In the genomic region with DNA sequence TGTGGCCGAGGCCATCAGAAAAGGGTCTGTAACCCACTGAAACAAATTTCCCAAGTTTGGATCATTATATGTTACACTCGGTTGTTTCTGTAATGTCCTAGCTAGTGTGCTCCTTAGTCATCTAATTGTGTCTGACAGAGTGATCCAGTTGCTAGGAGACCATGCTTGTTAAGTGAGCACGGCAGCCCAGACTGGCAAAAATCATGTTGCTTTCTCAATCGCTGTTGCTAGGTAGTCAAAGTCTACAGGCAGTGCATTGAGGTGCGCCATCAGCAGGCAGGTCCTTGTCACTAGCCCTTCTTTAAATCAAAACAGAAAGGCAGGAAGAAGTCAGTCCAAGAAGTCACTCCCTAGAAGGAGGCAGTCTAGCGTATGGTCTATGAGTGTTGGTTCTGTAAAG, we compare ENCODE assay signal across 14 mouse cellular contexts. TPM values are rescaled to one million over a fixed set of nuclear protein-coding genes. Genes with fewer than 3 reads are reported as not detected.
DNase-seq lines count a peak whose midpoint lies in the region; ATAC-seq and TF ChIP-seq lines count a peak whose summit lies in the region.
"Had no signal": no experiment of that assay in that cellular context is flagged by ENCODE, and none has a peak within 500 bp of the region (broad histone marks: within the 10 kb centered on the region; RNA-seq: fewer than 3 reads in every experiment).

No protein-coding gene starts in this region.

- peak; percentile 91 for ATAC-seq in forebrain, postnatal 0 days
- no peak for ATAC-seq in forebrain, embryonic 12.5 days (ENCODE audit: low FRiP score)
- ATAC-seq in hindbrain, postnatal 0 days: peak; percentile 83
- ATAC-seq: liver, embryonic 12.5 days had no signal

- no peak overlapping the region for H3K4me3 ChIP-seq in forebrain, postnatal 0 days (ENCODE audit: low read depth, low read length)
- H3K4me3 ChIP-seq in forebrain, embryonic 12.5 days (replicated peaks): no peak overlapping the region
- H3K4me3 ChIP-seq in hindbrain, postnatal 0 days (ENCODE audit: low read length): no peak overlapping the region
- H3K4me3 ChIP-seq: liver, embryonic 12.5 days had no signal

- DNase-seq in forebrain, postnatal 0 days: peak; percentile 71
- peak; percentile 43 for DNase-seq in right cerebral cortex, adult 18-20 months
- DNase-seq in right cerebral cortex, postnatal 25 days: no peak
- peak; percentile 72 for DNase-seq in hindbrain, postnatal 0 days (ENCODE audit: low spot score)
- DNase-seq in retina, postnatal 1 day: peak; percentile 70
- no peak for DNase-seq in cerebellum, adult 8-10 months
- DNase-seq in cerebellum, postnatal 4 days (ENCODE audit: low spot score in 2 of 2): no peak
- DNase-seq: cerebellum, postnatal 14 days; heart, postnatal 36 days; lung, postnatal 10 days; thymus, postnatal 36 days had no signal

- no peak overlapping the region for H3K27ac ChIP-seq in forebrain, postnatal 0 days (ENCODE audit: low read depth, low read length)
- H3K27ac ChIP-seq in forebrain, embryonic 12.5 days: no peak overlapping the region
- H3K27ac ChIP-seq in hindbrain, postnatal 0 days: no peak overlapping the region
- H3K27ac ChIP-seq: liver, embryonic 12.5 days had no signal

- H3K4me2 ChIP-seq in forebrain, postnatal 0 days (ENCODE audit: low read depth): no peak overlapping the region
- H3K4me2 ChIP-seq in forebrain, embryonic 12.5 days: no peak overlapping the region
- H3K4me2 ChIP-seq in hindbrain, postnatal 0 days (ENCODE audit: low read depth, low read length): no peak overlapping the region
- H3K4me2 ChIP-seq: liver, embryonic 12.5 days had no signal

- H3K36me3 ChIP-seq in forebrain, postnatal 0 days (ENCODE audit: insufficient read depth): peaks cover 27% of the 10 kb centered on the region
- peaks cover 11% of the 10 kb centered on the region; the same call in 1 of the 2 replicates for H3K36me3 ChIP-seq in forebrain, embryonic 12.5 days (replicated peaks)
- H3K36me3 ChIP-seq in hindbrain, postnatal 0 days (ENCODE audit: insufficient read depth, low read length): no peaks in the 10 kb centered on the region
- H3K36me3 ChIP-seq: liver, embryonic 12.5 days had no signal

- no peaks in the 10 kb centered on the region for H3K4me1 ChIP-seq in forebrain, postnatal 0 days (ENCODE audit: insufficient read depth)
- H3K4me1 ChIP-seq in forebrain, embryonic 12.5 days: peaks cover 5% of the 10 kb centered on the region; the same call in 1 of the 2 replicates
- no peaks in the 10 kb centered on the region for H3K4me1 ChIP-seq in hindbrain, postnatal 0 days (ENCODE audit: insufficient read depth, low read length)
- H3K4me1 ChIP-seq: liver, embryonic 12.5 days had no signal

- H3K9ac ChIP-seq in forebrain, postnatal 0 days: no peak overlapping the region
- H3K9ac ChIP-seq in forebrain, embryonic 12.5 days: no peak overlapping the region
- no peak overlapping the region for H3K9ac ChIP-seq in hindbrain, postnatal 0 days (replicated peaks; ENCODE audit: low read length)
- H3K9ac ChIP-seq: liver, embryonic 12.5 days had no signal

- no peaks in the 10 kb centered on the region for H3K27me3 ChIP-seq in forebrain, postnatal 0 days (ENCODE audit: insufficient read depth, low read length)
- H3K27me3 ChIP-seq in forebrain, embryonic 12.5 days: no peaks in the 10 kb centered on the region
- H3K27me3 ChIP-seq in hindbrain, postnatal 0 days (ENCODE audit: insufficient read depth, low read length): no peaks in the 10 kb centered on the region
- H3K27me3 ChIP-seq: liver, embryonic 12.5 days had no signal

- TF ChIP-seq CTCF in forebrain, postnatal 0 days (IDR thresholded peaks at IDR 0.05; ENCODE audit: low read depth): peak; percentile 25; the same call in 1 of the 2 replicates
- no peak for TF ChIP-seq CTCF in hindbrain, postnatal 0 days (IDR thresholded peaks at IDR 0.05; ENCODE audit: low read depth)

- WGBS in forebrain, postnatal 0 days: 38% methylated on average over 6 of the region's 6 CpGs
- 67% methylated on average over 6 of the region's 6 CpGs for WGBS in forebrain, embryonic 12.5 days
- 28% methylated on average over 6 of the region's 6 CpGs for WGBS in hindbrain, postnatal 0 days

- no peaks in the 10 kb centered on the region for H3K9me3 ChIP-seq in forebrain, postnatal 0 days (ENCODE audit: low read length)
- no peaks in the 10 kb centered on the region for H3K9me3 ChIP-seq in forebrain, embryonic 12.5 days
- H3K9me3 ChIP-seq in hindbrain, postnatal 0 days (ENCODE audit: low read length): no peaks in the 10 kb centered on the region
- H3K9me3 ChIP-seq: liver, embryonic 12.5 days had no signal

RNA-seq across cellular contexts. Expression of gene Gad1, which starts 39.6 kb away (rescaled TPM):
- 94.7 and 135 TPM in 2 replicates for total RNA-seq in forebrain, postnatal 0 days (2014; rRNA removed)
- polyA plus RNA-seq in forebrain, postnatal 0 days (2015; fragmentation: Nextera tagmentation; extraction: Ambion mirVana): 89.5 and 122 TPM in 2 replicates
- polyA plus RNA-seq in forebrain, embryonic 12.5 days (2016; fragmentation: Nextera tagmentation; extraction: Ambion mirVana): 24.2 and 28.6 TPM in 2 replicates
- total RNA-seq in hindbrain, postnatal 0 days (2014; rRNA removed): 106 and 113 TPM in 2 replicates
- 108 and 113 TPM in 2 replicates for polyA plus RNA-seq in hindbrain, postnatal 0 days (2015; fragmentation: Nextera tagmentation; extraction: Ambion mirVana)
- total RNA-seq: MEL had no signal

Comparison
In these comparisons a context has a peak if more than half of its experiments do, and no peak if none do; other contexts are left out.
1. DNase-seq: peak in forebrain, postnatal 0 days (single experiment), right cerebral cortex, adult 18-20 months (single experiment), hindbrain, postnatal 0 days (single experiment) and retina, postnatal 1 day (single experiment); none in right cerebral cortex, postnatal 25 days (single experiment), cerebellum, adult 8-10 months (single experiment) and cerebellum, postnatal 4 days (0 of 2).